Mouse (Mus musculus): ENCODE data around the gene Magi3. TPM values are rescaled to one million over a fixed set of nuclear protein-coding genes. Genes with fewer than 3 reads are reported as not detected.

Magi3 gene
- polyA plus RNA-seq, 1 experiment: 9.1 TPM

DNA sequence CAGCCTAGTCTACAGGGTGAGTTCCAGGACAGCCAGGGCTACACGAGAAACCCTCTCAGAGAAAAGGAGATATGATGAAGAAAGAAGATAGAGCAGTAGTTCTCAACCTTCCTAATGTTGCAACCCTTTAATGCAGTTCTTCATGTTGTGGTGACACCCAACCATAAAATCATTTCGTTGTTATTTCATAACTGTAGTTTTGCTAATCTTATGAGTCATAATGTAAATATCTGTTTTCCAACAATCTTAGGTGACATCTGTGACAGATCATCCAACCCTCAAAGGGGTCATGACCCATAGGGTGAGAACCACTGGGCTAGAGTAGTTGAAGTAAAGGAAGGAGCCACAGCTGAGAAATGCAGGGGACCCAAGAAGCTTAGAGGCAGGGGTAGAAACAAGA, 35.9 kb downstream of the Magi3 start:
- H3K27ac ChIP-seq (ENCODE audit: insufficient read depth, low read length): no peak overlapping the region
- H3K36me3 ChIP-seq (ENCODE audit: control insufficient read depth, insufficient read depth, low read length, poor library complexity, severe bottlenecking): no peaks in the 10 kb centered on the region
- H3K9ac ChIP-seq (ENCODE audit: low read depth, poor library complexity, severe bottlenecking): no peak overlapping the region
- H3K27me3 ChIP-seq (ENCODE audit: control insufficient read depth, insufficient read depth, low read length, poor library complexity, severe bottlenecking): no peaks in the 10 kb centered on the region
- no peak overlapping the region for H3K4me3 ChIP-seq (ENCODE audit: low read depth, low read length)
- TF ChIP-seq CTCF (IDR thresholded peaks at IDR 0.05; ENCODE audit: low read depth, low read length): no peak
- no peak for TF ChIP-seq EP300 (IDR thresholded peaks at IDR 0.05; ENCODE audit: insufficient read depth, low read depth, low read length)
- TF ChIP-seq POLR2A (IDR thresholded peaks at IDR 0.05; ENCODE audit: insufficient read depth, low read length): no peak
- no peaks in the 10 kb centered on the region for H3K4me1 ChIP-seq (ENCODE audit: control insufficient read depth, insufficient read depth, low read length)
- no peaks in the 10 kb centered on the region for H3K9me3 ChIP-seq (replicated peaks; ENCODE audit: control insufficient read depth, insufficient read depth, low read length, poor library complexity, severe bottlenecking)

DNA sequence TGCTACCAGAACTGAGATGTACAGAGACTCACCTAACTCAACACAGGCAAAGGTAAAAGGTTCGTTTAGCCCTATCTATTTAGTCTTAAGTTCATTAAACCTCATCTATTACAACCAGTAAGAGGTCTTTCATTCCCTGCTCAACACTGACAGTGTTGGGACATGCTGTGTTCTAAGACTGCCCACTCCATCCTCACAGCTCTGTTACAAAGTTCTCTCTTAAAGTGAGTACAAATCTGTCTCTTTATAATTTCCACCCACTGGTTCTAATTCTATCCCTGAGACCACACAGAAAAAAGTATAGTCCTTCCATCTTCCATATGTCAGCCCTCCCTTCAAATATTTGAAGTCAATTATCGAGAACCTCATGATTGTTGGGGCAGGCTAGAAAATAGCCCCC, 36.5 kb downstream of the Magi3 start:
- TF ChIP-seq POLR2A (IDR thresholded peaks at IDR 0.05; ENCODE audit: insufficient read depth, low read length) (no peak), EP300 (IDR thresholded peaks at IDR 0.05; ENCODE audit: insufficient read depth, low read depth, low read length) (no peak), CTCF (IDR thresholded peaks at IDR 0.05; ENCODE audit: low read depth, low read length) (no peak)
- Histone ChIP-seq H3K4me1 (ENCODE audit: control insufficient read depth, insufficient read depth, low read length) (no peaks in the 10 kb centered on the region), H3K36me3 (ENCODE audit: control insufficient read depth, insufficient read depth, low read length, poor library complexity, severe bottlenecking) (no peaks in the 10 kb centered on the region), H3K27ac (ENCODE audit: insufficient read depth, low read length) (no peak overlapping the region), H3K4me3 (ENCODE audit: low read depth, low read length) (no peak overlapping the region), H3K9me3 (replicated peaks; ENCODE audit: control insufficient read depth, insufficient read depth, low read length, poor library complexity, severe bottlenecking) (no peaks in the 10 kb centered on the region), H3K9ac (ENCODE audit: low read depth, poor library complexity, severe bottlenecking) (no peak overlapping the region), H3K27me3 (ENCODE audit: control insufficient read depth, insufficient read depth, low read length, poor library complexity, severe bottlenecking) (no peaks in the 10 kb centered on the region)

DNA sequence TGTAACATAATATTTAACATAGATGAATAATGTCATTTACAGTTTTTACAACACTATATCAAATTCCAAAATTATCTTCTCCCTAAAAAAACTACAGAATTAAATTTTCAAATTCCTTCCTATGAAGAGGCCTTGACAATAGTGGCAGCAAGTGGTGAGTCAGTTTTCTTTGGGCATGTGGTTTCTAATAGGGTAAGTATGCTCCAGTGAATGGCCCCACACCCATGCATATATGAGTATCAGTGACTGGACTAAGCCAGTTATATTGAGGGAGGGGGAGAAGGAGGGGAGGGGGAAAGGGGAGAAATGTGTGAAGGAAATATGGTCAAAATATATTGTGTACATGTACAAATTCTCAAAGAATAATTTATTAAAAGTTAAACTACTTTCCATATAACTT, 37.5 kb downstream of the Magi3 start:
- no peak for TF ChIP-seq POLR2A (IDR thresholded peaks at IDR 0.05; ENCODE audit: insufficient read depth, low read length)
- TF ChIP-seq EP300 (IDR thresholded peaks at IDR 0.05; ENCODE audit: insufficient read depth, low read depth, low read length): no peak
- no peaks in the 10 kb centered on the region for H3K9me3 ChIP-seq (replicated peaks; ENCODE audit: control insufficient read depth, insufficient read depth, low read length, poor library complexity, severe bottlenecking)
- H3K27ac ChIP-seq (ENCODE audit: insufficient read depth, low read length): no peak overlapping the region
- no peaks in the 10 kb centered on the region for H3K4me1 ChIP-seq (ENCODE audit: control insufficient read depth, insufficient read depth, low read length)
- no peak overlapping the region for H3K4me3 ChIP-seq (ENCODE audit: low read depth, low read length)
- H3K9ac ChIP-seq (ENCODE audit: low read depth, poor library complexity, severe bottlenecking): no peak overlapping the region
- H3K36me3 ChIP-seq (ENCODE audit: control insufficient read depth, insufficient read depth, low read length, poor library complexity, severe bottlenecking): no peaks in the 10 kb centered on the region
- no peaks in the 10 kb centered on the region for H3K27me3 ChIP-seq (ENCODE audit: control insufficient read depth, insufficient read depth, low read length, poor library complexity, severe bottlenecking)

DNA sequence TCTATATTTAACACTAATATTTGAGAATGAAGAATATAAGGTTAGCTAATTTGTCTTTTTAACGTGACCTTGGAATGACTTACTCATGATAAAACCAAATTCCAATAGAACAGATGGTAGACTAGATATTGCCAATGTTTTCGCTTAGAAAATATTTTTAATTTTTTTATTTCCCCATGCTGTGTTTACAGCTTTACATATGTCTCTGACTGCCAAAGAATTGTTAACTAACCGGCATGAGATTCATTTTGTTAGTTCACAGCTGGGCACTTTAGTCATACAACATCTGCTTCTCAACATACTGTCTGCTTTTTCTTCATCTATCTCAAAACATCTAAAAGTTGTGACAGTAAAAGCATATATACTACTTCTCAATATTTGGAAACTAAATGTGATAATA, 58.8 kb downstream of the Magi3 start:
- Histone ChIP-seq H3K27ac (ENCODE audit: insufficient read depth, low read length) (no peak overlapping the region), H3K9ac (ENCODE audit: low read depth, poor library complexity, severe bottlenecking) (no peak overlapping the region), H3K4me1 (ENCODE audit: control insufficient read depth, insufficient read depth, low read length) (no peaks in the 10 kb centered on the region), H3K9me3 (replicated peaks; ENCODE audit: control insufficient read depth, insufficient read depth, low read length, poor library complexity, severe bottlenecking) (no peaks in the 10 kb centered on the region), H3K27me3 (ENCODE audit: control insufficient read depth, insufficient read depth, low read length, poor library complexity, severe bottlenecking) (no peaks in the 10 kb centered on the region), H3K36me3 (ENCODE audit: control insufficient read depth, insufficient read depth, low read length, poor library complexity, severe bottlenecking) (no peaks in the 10 kb centered on the region), H3K4me3 (ENCODE audit: low read depth, low read length) (no peak overlapping the region)
- TF ChIP-seq CTCF (IDR thresholded peaks at IDR 0.05; ENCODE audit: low read depth, low read length) (no peak), EP300 (IDR thresholded peaks at IDR 0.05; ENCODE audit: insufficient read depth, low read depth, low read length) (no peak), POLR2A (IDR thresholded peaks at IDR 0.05; ENCODE audit: insufficient read depth, low read length) (no peak)

DNA sequence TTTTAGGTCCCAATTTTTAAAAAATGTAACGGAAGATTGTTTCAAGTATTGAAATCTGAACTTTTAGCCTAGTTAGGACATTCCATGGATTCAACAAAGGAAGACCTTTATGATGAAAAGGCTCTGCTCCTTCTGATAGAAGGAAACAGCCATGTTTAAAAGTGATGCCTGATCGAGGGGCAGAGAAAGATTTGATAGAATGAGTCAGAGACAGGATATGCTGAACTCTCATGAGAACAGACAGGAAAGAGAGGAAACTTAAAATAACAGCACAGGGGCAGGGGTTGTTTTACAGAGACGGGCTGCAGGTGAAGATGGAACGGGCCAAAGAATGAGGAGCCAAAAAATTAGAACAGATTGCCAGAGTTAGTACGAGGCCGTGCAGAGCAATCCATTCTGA, 59.6 kb downstream of the Magi3 start:
- Histone ChIP-seq H3K27ac (ENCODE audit: insufficient read depth, low read length) (no peak overlapping the region), H3K4me1 (ENCODE audit: control insufficient read depth, insufficient read depth, low read length) (no peaks in the 10 kb centered on the region), H3K27me3 (ENCODE audit: control insufficient read depth, insufficient read depth, low read length, poor library complexity, severe bottlenecking) (no peaks in the 10 kb centered on the region), H3K4me3 (ENCODE audit: low read depth, low read length) (no peak overlapping the region), H3K9me3 (replicated peaks; ENCODE audit: control insufficient read depth, insufficient read depth, low read length, poor library complexity, severe bottlenecking) (no peaks in the 10 kb centered on the region), H3K9ac (ENCODE audit: low read depth, poor library complexity, severe bottlenecking) (no peak overlapping the region), H3K36me3 (ENCODE audit: control insufficient read depth, insufficient read depth, low read length, poor library complexity, severe bottlenecking) (no peaks in the 10 kb centered on the region)
- no peak for TF ChIP-seq CTCF (IDR thresholded peaks at IDR 0.05; ENCODE audit: low read depth, low read length)
- TF ChIP-seq EP300 (IDR thresholded peaks at IDR 0.05; ENCODE audit: insufficient read depth, low read depth, low read length): no peak
- TF ChIP-seq POLR2A (IDR thresholded peaks at IDR 0.05; ENCODE audit: insufficient read depth, low read length): no peak

DNA sequence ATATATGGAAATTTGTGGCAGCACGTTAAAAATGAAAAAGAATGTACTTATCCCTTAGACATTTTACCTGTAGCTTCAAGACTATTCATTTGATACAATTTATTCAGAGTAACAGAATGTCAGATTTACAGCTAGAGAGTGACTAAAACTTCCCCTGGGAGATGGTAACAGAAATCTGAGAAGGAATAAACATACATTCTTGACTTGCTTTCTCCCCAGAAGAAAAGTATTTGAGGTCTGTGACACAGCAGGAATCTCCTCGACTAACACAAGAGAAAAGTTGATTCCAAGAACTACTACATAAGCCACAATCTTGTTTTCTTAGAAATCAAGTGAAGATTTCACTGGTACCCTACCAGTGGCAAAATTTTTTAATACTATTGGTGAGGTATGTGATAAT, 70.0 kb downstream of the Magi3 start:
- Histone ChIP-seq H3K9ac (ENCODE audit: low read depth, poor library complexity, severe bottlenecking) (no peak overlapping the region), H3K27ac (ENCODE audit: insufficient read depth, low read length) (no peak overlapping the region), H3K9me3 (replicated peaks; ENCODE audit: control insufficient read depth, insufficient read depth, low read length, poor library complexity, severe bottlenecking) (no peaks in the 10 kb centered on the region), H3K27me3 (ENCODE audit: control insufficient read depth, insufficient read depth, low read length, poor library complexity, severe bottlenecking) (no peaks in the 10 kb centered on the region), H3K36me3 (ENCODE audit: control insufficient read depth, insufficient read depth, low read length, poor library complexity, severe bottlenecking) (no peaks in the 10 kb centered on the region), H3K4me3 (ENCODE audit: low read depth, low read length) (no peak overlapping the region), H3K4me1 (ENCODE audit: control insufficient read depth, insufficient read depth, low read length) (no peaks in the 10 kb centered on the region)
- no peak for TF ChIP-seq EP300 (IDR thresholded peaks at IDR 0.05; ENCODE audit: insufficient read depth, low read depth, low read length)
- TF ChIP-seq POLR2A (IDR thresholded peaks at IDR 0.05; ENCODE audit: insufficient read depth, low read length): no peak
- no peak for TF ChIP-seq CTCF (IDR thresholded peaks at IDR 0.05; ENCODE audit: low read depth, low read length)

All from ES-Bruce4 (cell line).